Mouse (Mus musculus): ENCODE measurements around the gene Fars2. TPM values are rescaled to one million over a fixed set of nuclear protein-coding genes. Genes with fewer than 3 reads are reported as not detected.

The Fars2 gene
- polyA plus RNA-seq, 1 experiment from 2014 or later = 32.4 TPM

DNA sequence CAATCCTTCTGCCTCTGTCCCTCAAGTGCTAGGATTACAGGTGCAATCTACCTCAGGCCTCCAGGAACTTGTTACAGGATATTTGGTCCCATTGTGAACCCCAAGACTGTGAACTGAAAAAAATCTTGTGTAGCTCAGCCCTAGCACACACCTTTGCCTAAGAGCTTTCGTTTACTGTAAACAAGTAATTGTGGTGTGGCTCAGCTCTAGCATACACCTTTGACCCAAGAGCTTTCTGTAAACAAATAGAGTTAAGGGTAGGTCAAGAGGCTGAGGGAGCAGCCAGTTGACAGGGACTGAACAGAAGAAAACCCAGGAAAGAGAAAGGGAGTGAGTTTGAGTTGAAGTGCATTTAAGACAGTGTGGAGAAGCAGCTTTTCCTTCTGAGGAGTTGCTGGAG is 506.3 kb downstream of the Fars2 start:
- H3K9ac ChIP-seq (replicated peaks) = no peak overlapping the region
- no peaks in the 10 kb centered on the region for H3K36me3 ChIP-seq
- 72% methylated on average over 1 of the region's 1 CpGs for WGBS
- no peak overlapping the region for H3K27ac ChIP-seq
- H3K4me2 ChIP-seq = no peak overlapping the region
- H3K27me3 ChIP-seq = no peaks in the 10 kb centered on the region
- H3K9me3 ChIP-seq = 0 out of 2 replicates have a peak, but pooled peaks cover 2% of the 10 kb centered on the region
- no peak overlapping the region for H3K4me3 ChIP-seq (replicated peaks)
- no peak for ATAC-seq (ENCODE audit: insufficient number of reproducible peaks, insufficient read depth, low FRiP score, low TSS enrichment, low read depth)
- no peaks in the 10 kb centered on the region for H3K4me1 ChIP-seq (replicated peaks)

- H3K4me2 ChIP-seq = no peak overlapping the region
- H3K27me3 ChIP-seq = no peaks in the 10 kb centered on the region
- 0 out of 2 replicates have a peak, but pooled peaks cover 2% of the 10 kb centered on the region for H3K9me3 ChIP-seq
- no peak overlapping the region for H3K9ac ChIP-seq (replicated peaks)
- 79% methylated on average over 1 of the region's 1 CpGs for WGBS
- no peak overlapping the region for H3K27ac ChIP-seq
- H3K4me1 ChIP-seq (replicated peaks) = no peaks in the 10 kb centered on the region
- H3K4me3 ChIP-seq (replicated peaks) = no peak overlapping the region
- no peak for ATAC-seq (ENCODE audit: insufficient number of reproducible peaks, insufficient read depth, low FRiP score, low TSS enrichment, low read depth)
- no peaks in the 10 kb centered on the region for H3K36me3 ChIP-seq
Observed at GRCm38 (mm10) chr13:36629154-36629553, 511.9 kb downstream of the Fars2 start.

GRCm38 (mm10) chr13:36648257-36648656 is 531.0 kb downstream of the Fars2 start:
- 14% methylated on average over 7 of the region's 7 CpGs for WGBS
- Histone ChIP-seq H3K9ac (replicated peaks) (no peak overlapping the region), H3K36me3 (no peaks in the 10 kb centered on the region), H3K9me3 (no peaks in the 10 kb centered on the region), H3K27me3 (no peaks in the 10 kb centered on the region), H3K4me3 (replicated peaks) (no peak overlapping the region), H3K4me2 (no peak overlapping the region), H3K27ac (no peak overlapping the region), H3K4me1 (replicated peaks) (peaks cover 10% of the 10 kb centered on the region)
- no peak for ATAC-seq (ENCODE audit: insufficient number of reproducible peaks, insufficient read depth, low FRiP score, low TSS enrichment, low read depth)

GRCm38 (mm10) chr13:36654251-36654650 is 537.0 kb downstream of the Fars2 start:
- H3K4me2 ChIP-seq = no peak overlapping the region
- H3K27me3 ChIP-seq = no peaks in the 10 kb centered on the region
- H3K9me3 ChIP-seq = no peaks in the 10 kb centered on the region
- no peak overlapping the region for H3K27ac ChIP-seq
- no peak overlapping the region for H3K9ac ChIP-seq (replicated peaks)
- no peak overlapping the region for H3K4me3 ChIP-seq (replicated peaks)
- 78% methylated on average over 3 of the region's 3 CpGs for WGBS
- H3K36me3 ChIP-seq = no peaks in the 10 kb centered on the region
- ATAC-seq (ENCODE audit: insufficient number of reproducible peaks, insufficient read depth, low FRiP score, low TSS enrichment, low read depth) = no peak
- no peaks in the 10 kb centered on the region for H3K4me1 ChIP-seq (replicated peaks)

GRCm38 (mm10) chr13:36679345-36679744 is 562.1 kb downstream of the Fars2 start:
- Histone ChIP-seq H3K27me3 (no peaks in the 10 kb centered on the region), H3K27ac (no peak overlapping the region), H3K4me3 (replicated peaks) (no peak overlapping the region), H3K36me3 (no peaks in the 10 kb centered on the region), H3K9me3 (no peaks in the 10 kb centered on the region), H3K4me2 (no peak overlapping the region), H3K9ac (replicated peaks) (no peak overlapping the region), H3K4me1 (replicated peaks) (no peaks in the 10 kb centered on the region)
- WGBS = 72% methylated on average over 1 of the region's 1 CpGs
- no peak for ATAC-seq (ENCODE audit: insufficient number of reproducible peaks, insufficient read depth, low FRiP score, low TSS enrichment, low read depth)

GRCm38 (mm10) chr13:36680690-36681355 is 563.6 kb downstream of the Fars2 start:
- ATAC-seq (ENCODE audit: insufficient number of reproducible peaks, insufficient read depth, low FRiP score, low TSS enrichment, low read depth) = no peak

DNA sequence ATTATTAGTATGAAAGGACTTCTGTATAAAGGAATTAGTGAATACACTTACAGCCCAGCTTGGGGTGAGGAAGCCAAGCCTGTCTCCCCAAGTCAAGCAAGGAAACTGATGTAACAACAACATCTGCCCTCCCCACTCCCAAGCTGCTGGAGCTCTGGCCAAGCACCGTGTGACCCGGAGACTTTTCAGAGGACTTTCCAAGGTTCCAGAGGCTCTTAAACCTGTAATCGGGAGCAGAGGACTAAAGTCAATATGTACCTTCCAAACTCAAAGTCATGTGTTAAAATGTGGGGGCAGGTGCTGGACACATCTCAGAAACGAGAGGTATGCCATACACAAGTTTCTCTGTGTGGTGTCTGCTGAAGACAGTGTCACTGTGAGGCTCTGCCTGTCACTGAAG is 566.4 kb downstream of the Fars2 start:
- Histone ChIP-seq H3K4me1 (replicated peaks) (no peaks in the 10 kb centered on the region), H3K27ac (no peak overlapping the region), H3K36me3 (no peaks in the 10 kb centered on the region), H3K27me3 (no peaks in the 10 kb centered on the region), H3K9me3 (no peaks in the 10 kb centered on the region), H3K4me2 (no peak overlapping the region), H3K4me3 (replicated peaks) (no peak overlapping the region), H3K9ac (replicated peaks) (no peak overlapping the region)
- 78% methylated on average over 4 of the region's 4 CpGs for WGBS
- no peak for ATAC-seq (ENCODE audit: insufficient number of reproducible peaks, insufficient read depth, low FRiP score, low TSS enrichment, low read depth)

More at GRCm38 (mm10) chr13:36680690-36681355, 563.6 kb downstream of the Fars2 start:
- no peak overlapping the region for H3K9ac ChIP-seq (replicated peaks)
- no peaks in the 10 kb centered on the region for H3K36me3 ChIP-seq
- no peaks in the 10 kb centered on the region for H3K27me3 ChIP-seq
- H3K4me2 ChIP-seq = no peak overlapping the region
- 88% methylated on average over 8 of the region's 8 CpGs for WGBS
- no peaks in the 10 kb centered on the region for H3K4me1 ChIP-seq (replicated peaks)
- H3K27ac ChIP-seq = no peak overlapping the region
- H3K4me3 ChIP-seq (replicated peaks) = no peak overlapping the region
- H3K9me3 ChIP-seq = no peaks in the 10 kb centered on the region

DNA sequence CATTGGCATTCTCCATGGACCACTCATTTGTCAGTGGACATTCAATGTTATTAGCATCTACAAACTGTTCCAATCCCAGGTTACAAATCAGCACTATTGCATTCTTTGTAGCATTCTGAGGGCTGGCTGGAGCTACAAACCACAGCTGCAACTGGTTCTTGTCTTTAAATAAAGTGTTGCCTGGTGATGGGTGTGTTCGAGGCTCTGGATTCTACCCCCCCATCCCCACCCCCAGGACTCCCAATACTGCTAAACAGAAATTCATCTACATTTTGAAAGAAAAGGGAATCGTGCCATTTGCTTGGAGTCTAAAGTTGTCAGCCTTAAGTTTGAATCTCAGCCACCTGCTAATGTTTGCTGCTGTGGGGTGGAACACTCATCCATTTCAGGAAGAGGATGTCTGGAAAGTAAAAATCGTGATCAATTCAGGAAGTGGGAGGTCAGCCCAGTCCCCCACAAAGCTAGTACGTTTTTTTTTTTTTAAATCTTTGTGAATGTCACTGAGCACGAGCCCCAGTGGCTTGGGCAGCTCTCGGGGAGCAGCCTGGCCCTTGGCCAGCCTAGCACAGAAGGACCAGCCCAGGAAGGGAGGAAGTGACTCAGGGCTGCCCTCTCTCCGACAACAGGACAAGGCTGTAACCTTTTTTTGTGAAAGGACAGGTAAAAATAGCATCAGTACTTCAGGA is 578.4 kb downstream of the Fars2 start:
- Histone ChIP-seq H3K4me1 (replicated peaks) (no peaks in the 10 kb centered on the region), H3K9me3 (no peaks in the 10 kb centered on the region), H3K9ac (replicated peaks) (no peak overlapping the region), H3K27ac (no peak overlapping the region), H3K4me3 (replicated peaks) (no peak overlapping the region), H3K36me3 (no peaks in the 10 kb centered on the region), H3K27me3 (no peaks in the 10 kb centered on the region), H3K4me2 (no peak overlapping the region)
- WGBS = 67% methylated on average over 7 of the region's 7 CpGs
- no peak for ATAC-seq (ENCODE audit: insufficient number of reproducible peaks, insufficient read depth, low FRiP score, low TSS enrichment, low read depth)

- no peaks in the 10 kb centered on the region for H3K4me1 ChIP-seq (replicated peaks)
- WGBS = 84% methylated on average over 8 of the region's 8 CpGs
- H3K4me3 ChIP-seq (replicated peaks) = no peak overlapping the region
- H3K9ac ChIP-seq (replicated peaks) = no peak overlapping the region
- no peak overlapping the region for H3K4me2 ChIP-seq
- H3K9me3 ChIP-seq = no peaks in the 10 kb centered on the region
- H3K27me3 ChIP-seq = no peaks in the 10 kb centered on the region
- no peak for ATAC-seq (ENCODE audit: insufficient number of reproducible peaks, insufficient read depth, low FRiP score, low TSS enrichment, low read depth)
- no peaks in the 10 kb centered on the region for H3K36me3 ChIP-seq
- no peak overlapping the region for H3K27ac ChIP-seq
Observed at GRCm38 (mm10) chr13:36696351-36696771, 579.1 kb downstream of the Fars2 start.

- no peak overlapping the region for H3K4me2 ChIP-seq
- no peak for ATAC-seq (ENCODE audit: insufficient number of reproducible peaks, insufficient read depth, low FRiP score, low TSS enrichment, low read depth)
- no peaks in the 10 kb centered on the region for H3K4me1 ChIP-seq (replicated peaks)
- H3K9me3 ChIP-seq = no peaks in the 10 kb centered on the region
- H3K4me3 ChIP-seq (replicated peaks) = no peak overlapping the region
- no peak overlapping the region for H3K27ac ChIP-seq
- H3K36me3 ChIP-seq = no peaks in the 10 kb centered on the region
- no peak overlapping the region for H3K9ac ChIP-seq (replicated peaks)
- no peaks in the 10 kb centered on the region for H3K27me3 ChIP-seq
- WGBS = 73% methylated on average over 3 of the region's 3 CpGs
Observed at GRCm38 (mm10) chr13:36707088-36707690, 590.0 kb downstream of the Fars2 start.

DNA sequence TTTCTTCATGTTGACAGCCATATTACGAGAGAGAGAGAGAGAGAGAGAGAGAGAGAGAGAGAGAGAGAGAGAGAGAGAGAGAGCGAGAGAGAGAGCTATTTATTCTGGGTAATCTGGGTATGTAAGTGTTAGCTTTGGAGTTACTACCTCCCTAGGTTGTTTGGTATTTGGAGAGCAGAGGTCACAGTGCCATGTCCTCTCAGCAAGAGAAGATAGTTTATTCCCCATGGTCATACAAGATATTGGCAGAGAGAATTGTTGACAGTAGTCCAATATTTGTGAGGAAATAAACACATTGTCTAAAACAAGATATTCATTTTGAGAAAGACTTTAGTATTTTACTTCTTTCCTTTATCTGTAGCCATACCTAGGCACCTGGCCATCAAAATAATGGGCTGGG is 596.9 kb downstream of the Fars2 start:
- 91% methylated on average over 2 of the region's 2 CpGs for WGBS
- no peak for ATAC-seq (ENCODE audit: insufficient number of reproducible peaks, insufficient read depth, low FRiP score, low TSS enrichment, low read depth)
- H3K27ac ChIP-seq = no peak overlapping the region

More for the DNA sequence above, 596.9 kb downstream of the Fars2 start:
- no peaks in the 10 kb centered on the region for H3K36me3 ChIP-seq
- no peaks in the 10 kb centered on the region for H3K4me1 ChIP-seq (replicated peaks)
- no peak overlapping the region for H3K4me3 ChIP-seq (replicated peaks)
- no peak overlapping the region for H3K9ac ChIP-seq (replicated peaks)
- H3K27me3 ChIP-seq = no peaks in the 10 kb centered on the region
- H3K9me3 ChIP-seq = no peaks in the 10 kb centered on the region
- no peak overlapping the region for H3K4me2 ChIP-seq

Data from limb, embryonic 12.5 days (tissue).